Comparison of ENCODE assay signal across 26 mouse cellular contexts in genomic region chr11:82854111-82854510, GRCm38 (mm10). TPM values are rescaled to one million over a fixed set of nuclear protein-coding genes. Genes with fewer than 3 reads are reported as not detected.
DNase-seq lines count a peak whose midpoint lies in the region; ATAC-seq and TF ChIP-seq lines count a peak whose summit lies in the region.
"Had no signal": no experiment of that assay in that cellular context is flagged by ENCODE, and none has a peak within 500 bp of the region (broad histone marks: within the 10 kb centered on the region; RNA-seq: fewer than 3 reads in every experiment).

No protein-coding gene starts in this region.

- H3K4me2 ChIP-seq in liver, embryonic 13.5 days = no peak overlapping the region; the same call in 1 of the 2 replicates
- H3K4me2 ChIP-seq in liver, postnatal 0 days (ENCODE audit: low read depth, low read length) = no peak overlapping the region
- H3K4me2 ChIP-seq in liver, embryonic 16.5 days (ENCODE audit: low read depth, low read length) = no peak overlapping the region
- H3K4me2 ChIP-seq: embryonic facial prominence, embryonic 12.5 days; forebrain, embryonic 13.5 days; forebrain, embryonic 15.5 days had no signal

- H3K27me3 ChIP-seq in liver, adult 2 months (ENCODE audit: control insufficient read depth, insufficient read depth, low read length) = no peaks in the 10 kb centered on the region
- H3K27me3 ChIP-seq in liver, embryonic 13.5 days = no peaks in the 10 kb centered on the region
- H3K27me3 ChIP-seq in liver, postnatal 0 days (ENCODE audit: insufficient read depth, low read length) = no peaks in the 10 kb centered on the region
- no peaks in the 10 kb centered on the region for H3K27me3 ChIP-seq in liver, embryonic 16.5 days (ENCODE audit: control insufficient read depth, insufficient read depth, low read depth, low read length)
- H3K27me3 ChIP-seq: CH12.LX; embryonic facial prominence, embryonic 12.5 days; forebrain, embryonic 13.5 days; forebrain, embryonic 15.5 days; Patski had no signal

- TF ChIP-seq POLR2A in liver, adult 2 months (IDR thresholded peaks at IDR 0.05; ENCODE audit: extremely low read depth, insufficient read depth, low read length) = no peak

- TF ChIP-seq EP300 in liver, postnatal 0 days (IDR thresholded peaks at IDR 0.05; ENCODE audit: low read depth) = no peak

- no peaks in the 10 kb centered on the region for H3K9me3 ChIP-seq in liver, embryonic 13.5 days (replicated peaks)
- H3K9me3 ChIP-seq in liver, postnatal 0 days (ENCODE audit: low read length) = no peaks in the 10 kb centered on the region
- H3K9me3 ChIP-seq in liver, embryonic 16.5 days (replicated peaks; ENCODE audit: control insufficient read depth, low read length) = no peaks in the 10 kb centered on the region
- H3K9me3 ChIP-seq: embryonic facial prominence, embryonic 10.5 days; embryonic facial prominence, embryonic 12.5 days; forebrain, embryonic 13.5 days; forebrain, embryonic 15.5 days; G1E had no signal

- H3K36me3 ChIP-seq in liver, adult 2 months (ENCODE audit: control insufficient read depth, insufficient read depth, low read length) = no peaks in the 10 kb centered on the region
- H3K36me3 ChIP-seq in liver, embryonic 13.5 days = 0 out of 2 replicates have a peak, but pooled peaks cover 5% of the 10 kb centered on the region
- no peaks in the 10 kb centered on the region for H3K36me3 ChIP-seq in liver, postnatal 0 days (replicated peaks; ENCODE audit: insufficient read depth, low read length)
- H3K36me3 ChIP-seq in liver, embryonic 16.5 days (ENCODE audit: control insufficient read depth, insufficient read depth) = no peaks in the 10 kb centered on the region
- H3K36me3 ChIP-seq: embryonic facial prominence, embryonic 10.5 days; embryonic facial prominence, embryonic 12.5 days; forebrain, embryonic 15.5 days had no signal

- ATAC-seq in liver, embryonic 13.5 days (ENCODE audit: low read depth) = no peak
- no peak for ATAC-seq in liver, postnatal 0 days
- ATAC-seq in liver, embryonic 16.5 days (ENCODE audit: low read depth) = no peak
- ATAC-seq: activated CD4-positive, CD25-positive, alpha-beta regulatory T cell, adult 4 months; CD4-positive, CD25-positive, alpha-beta regulatory T cell, adult 4 months; forebrain, embryonic 13.5 days; forebrain, embryonic 15.5 days; forebrain, postnatal 0 days; Patski had no signal

- WGBS in liver, adult 2 months = 27% methylated on average over 6 of the region's 6 CpGs
- 80% methylated on average over 6 of the region's 6 CpGs for WGBS in liver, embryonic 13.5 days (ENCODE audit: insufficient replicate concordance)
- WGBS in liver, postnatal 0 days (ENCODE audit: insufficient replicate concordance) = 84% methylated on average over 6 of the region's 6 CpGs
- 78% methylated on average over 6 of the region's 6 CpGs for WGBS in liver, embryonic 16.5 days (ENCODE audit: insufficient replicate concordance)

- H3K79me2 ChIP-seq in liver, adult 2 months (ENCODE audit: control insufficient read depth, insufficient read depth, low read length) = peaks cover 37% of the 10 kb centered on the region

- H3K4me1 ChIP-seq in liver, adult 2 months (ENCODE audit: control insufficient read depth, insufficient read depth, low read length) = peaks cover 42% of the 10 kb centered on the region
- peaks cover 97% of the 10 kb centered on the region for H3K4me1 ChIP-seq in liver, embryonic 13.5 days (replicated peaks)
- H3K4me1 ChIP-seq in liver, postnatal 0 days (ENCODE audit: insufficient read depth) = peaks cover 45% of the 10 kb centered on the region
- H3K4me1 ChIP-seq in liver, embryonic 16.5 days (ENCODE audit: control insufficient read depth, low read depth, low read length) = peaks cover 83% of the 10 kb centered on the region
- H3K4me1 ChIP-seq: embryonic facial prominence, embryonic 12.5 days had no signal

- H3K4me3 ChIP-seq in liver, adult 2 months (ENCODE audit: insufficient read depth, low read depth, low read length) = no peak overlapping the region
- no peak overlapping the region for H3K4me3 ChIP-seq in liver, embryonic 13.5 days (replicated peaks)
- H3K4me3 ChIP-seq in liver, postnatal 0 days (ENCODE audit: low read depth, low read length) = no peak overlapping the region
- no peak overlapping the region for H3K4me3 ChIP-seq in liver, embryonic 16.5 days (ENCODE audit: low read depth, low read length)
- H3K4me3 ChIP-seq: embryonic facial prominence, embryonic 10.5 days; embryonic facial prominence, embryonic 12.5 days; forebrain, embryonic 13.5 days; forebrain, embryonic 15.5 days had no signal

- no peak for TF ChIP-seq CTCF in liver, adult 2 months (IDR thresholded peaks at IDR 0.05; ENCODE audit: low read depth, low read length)
- TF ChIP-seq CTCF in liver, postnatal 0 days (IDR thresholded peaks at IDR 0.05; ENCODE audit: low read depth) = no peak

- peak overlapping the region; percentile 92 for H3K27ac ChIP-seq in liver, adult 2 months (replicated peaks; ENCODE audit: insufficient read depth, low read depth, low read length)
- peak overlapping the region; percentile 99 for H3K27ac ChIP-seq in liver, embryonic 13.5 days
- H3K27ac ChIP-seq in liver, postnatal 0 days (ENCODE audit: low read depth) = no peak overlapping the region
- 0 out of 2 replicates have a peak overlapping the region, but pooled peaks have one; percentile 19 for H3K27ac ChIP-seq in liver, embryonic 16.5 days (ENCODE audit: low read length)
- H3K27ac ChIP-seq: embryonic facial prominence, embryonic 10.5 days; embryonic facial prominence, embryonic 12.5 days; forebrain, embryonic 13.5 days; forebrain, embryonic 15.5 days had no signal

- peak; percentile 91 for DNase-seq in liver, adult 2 months (ENCODE audit: extremely low read depth, low read depth, low spot score)
- no peak for DNase-seq in liver
- no peak for DNase-seq in liver, embryonic 13.5 days
- DNase-seq in liver, postnatal 0 days = no peak
- no peak for DNase-seq in adrenal gland, adult 2 months
- DNase-seq: adrenal gland, adult 8-10 months; adrenal gland, postnatal 14 days; adrenal gland, postnatal 36 days; B cell, adult 2 months; cerebellum, adult 11-12 months; cerebellum, adult 2 months; cerebellum, adult 9-10 months; cerebellum, postnatal 10 days; cerebellum, postnatal 25 days; forebrain, postnatal 0 days had no signal

- H3K9ac ChIP-seq in liver, adult 2 months (ENCODE audit: low read depth, low read length) = no peak overlapping the region
- peak overlapping the region; percentile 33 for H3K9ac ChIP-seq in liver, embryonic 13.5 days
- H3K9ac ChIP-seq in liver, postnatal 0 days (replicated peaks) = no peak overlapping the region
- no peak overlapping the region for H3K9ac ChIP-seq in liver, embryonic 16.5 days (ENCODE audit: low read depth, low read length)
- H3K9ac ChIP-seq: embryonic facial prominence, embryonic 12.5 days; forebrain, embryonic 13.5 days; forebrain, embryonic 15.5 days; forebrain, postnatal 0 days had no signal

RNA-seq across cellular contexts. Expression of gene Rffl, which starts 16.9 kb away (rescaled TPM):
- total RNA-seq in liver, adult 2 months (2014; rRNA removed) = 10.6 and 12.5 TPM in 2 replicates
- polyA plus RNA-seq in liver, adult 2 months (2012; rRNA removed) = 11.7 and 12.7 TPM in 2 replicates
- 20.2 and 25.3 TPM in 2 replicates for polyA plus RNA-seq in liver, embryonic 13.5 days (2015; fragmentation: Nextera tagmentation; extraction: Ambion mirVana)
- polyA plus RNA-seq in liver, postnatal 0 days (2015; fragmentation: Nextera tagmentation; extraction: Ambion mirVana) = 10.1 and 11.3 TPM in 2 replicates
- polyA plus RNA-seq in liver, embryonic 16.5 days (2015; fragmentation: Nextera tagmentation; extraction: Ambion mirVana) = 25.8 and 26.4 TPM in 2 replicates
- 10 to 100 TPM in 1 of 2 experiments, 1 to 10 TPM in 1; 5.3 to 10.6 TPM for total RNA-seq in adrenal gland, adult 2 months (2021)
- polyA plus RNA-seq in adrenal gland, adult 2 months (2012; rRNA removed) = 6.5 and 7.4 TPM in 2 replicates

RNA-seq across cellular contexts. Expression of gene Rad51d, which starts 36.3 kb away (rescaled TPM):
- total RNA-seq in liver, adult 2 months (2014; rRNA removed) = 4.0 and 5.0 TPM in 2 replicates
- polyA plus RNA-seq in liver, adult 2 months (2012; rRNA removed) = 8.1 and 9.0 TPM in 2 replicates
- 6.8 and 8.0 TPM in 2 replicates for polyA plus RNA-seq in liver, embryonic 13.5 days (2015; fragmentation: Nextera tagmentation; extraction: Ambion mirVana)
- polyA plus RNA-seq in liver, postnatal 0 days (2015; fragmentation: Nextera tagmentation; extraction: Ambion mirVana) = 3.4 and 4.4 TPM in 2 replicates
- polyA plus RNA-seq in liver, embryonic 16.5 days (2015; fragmentation: Nextera tagmentation; extraction: Ambion mirVana) = 4.1 and 4.7 TPM in 2 replicates
- 10 to 100 TPM in 1 of 2 experiments, 1 to 10 TPM in 1; 9.3 to 16.7 TPM for total RNA-seq in adrenal gland, adult 2 months (2021)
- polyA plus RNA-seq in adrenal gland, adult 2 months (2012; rRNA removed) = 8.8 and 9.4 TPM in 2 replicates

RNA-seq across cellular contexts. Expression of gene Fndc8, which starts 37.8 kb away (rescaled TPM):
- 0.20 TPM in 1 of 2 replicates, not detected in the other for total RNA-seq in liver, adult 2 months (2014; rRNA removed)
- not detected in 2 replicates for polyA plus RNA-seq in liver, adult 2 months (2012; rRNA removed)
- polyA plus RNA-seq in liver, embryonic 13.5 days (2015; fragmentation: Nextera tagmentation; extraction: Ambion mirVana) = 0.05 and 0.08 TPM in 2 replicates
- polyA plus RNA-seq in liver, postnatal 0 days (2015; fragmentation: Nextera tagmentation; extraction: Ambion mirVana) = 0.28 and 0.30 TPM in 2 replicates
- 0.09 and 0.12 TPM in 2 replicates for polyA plus RNA-seq in liver, embryonic 16.5 days (2015; fragmentation: Nextera tagmentation; extraction: Ambion mirVana)
- under 1 TPM in 1 of 2 experiments, not detected in 1; 0.24 TPM for total RNA-seq in adrenal gland, adult 2 months (2021)
- polyA plus RNA-seq in adrenal gland, adult 2 months (2012; rRNA removed) = 0.24 and 0.44 TPM in 2 replicates
- total RNA-seq: adrenal gland, postnatal 36 days; forebrain, postnatal 0 days had no signal
- polyA plus RNA-seq: cerebellum, adult 2 months; cortical plate, adult 2 months; G1E had no signal

RNA-seq across cellular contexts. Expression of gene Nle1, which starts 54.1 kb away (rescaled TPM):
- total RNA-seq in liver, adult 2 months (2014; rRNA removed) = 2.3 and 2.6 TPM in 2 replicates
- polyA plus RNA-seq in liver, adult 2 months (2012; rRNA removed) = 11.0 and 15.6 TPM in 2 replicates
- 21.3 and 24.3 TPM in 2 replicates for polyA plus RNA-seq in liver, embryonic 13.5 days (2015; fragmentation: Nextera tagmentation; extraction: Ambion mirVana)
- polyA plus RNA-seq in liver, postnatal 0 days (2015; fragmentation: Nextera tagmentation; extraction: Ambion mirVana) = 9.1 and 9.2 TPM in 2 replicates
- polyA plus RNA-seq in liver, embryonic 16.5 days (2015; fragmentation: Nextera tagmentation; extraction: Ambion mirVana) = 9.1 and 10.7 TPM in 2 replicates
- total RNA-seq in adrenal gland, adult 2 months (2021) = 10 to 100 TPM; 16.6 to 17.0 TPM
- 33.1 and 34.4 TPM in 2 replicates for polyA plus RNA-seq in adrenal gland, adult 2 months (2012; rRNA removed)

RNA-seq across cellular contexts. Expression of gene Unc45b, which starts 56.2 kb away (rescaled TPM):
- 0.46 and 0.81 TPM in 2 replicates for total RNA-seq in liver, adult 2 months (2014; rRNA removed)
- polyA plus RNA-seq in liver, adult 2 months (2012; rRNA removed) = 0.32 TPM in 2 replicates
- polyA plus RNA-seq in liver, embryonic 13.5 days (2015; fragmentation: Nextera tagmentation; extraction: Ambion mirVana) = 0.75 and 1.1 TPM in 2 replicates
- 1.6 TPM in 2 replicates for polyA plus RNA-seq in liver, postnatal 0 days (2015; fragmentation: Nextera tagmentation; extraction: Ambion mirVana)
- 1.4 and 2.4 TPM in 2 replicates for polyA plus RNA-seq in liver, embryonic 16.5 days (2015; fragmentation: Nextera tagmentation; extraction: Ambion mirVana)
- total RNA-seq in adrenal gland, adult 2 months (2021) = 10 to 100 TPM in 1 of 2 experiments, 1 to 10 TPM in 1; 5.2 to 14.3 TPM
- polyA plus RNA-seq in adrenal gland, adult 2 months (2012; rRNA removed) = 4.6 and 5.7 TPM in 2 replicates
- polyA plus RNA-seq: activated CD4-positive, CD25-positive, alpha-beta regulatory T cell, adult 4 months; Patski had no signal
